In the genomic region with DNA sequence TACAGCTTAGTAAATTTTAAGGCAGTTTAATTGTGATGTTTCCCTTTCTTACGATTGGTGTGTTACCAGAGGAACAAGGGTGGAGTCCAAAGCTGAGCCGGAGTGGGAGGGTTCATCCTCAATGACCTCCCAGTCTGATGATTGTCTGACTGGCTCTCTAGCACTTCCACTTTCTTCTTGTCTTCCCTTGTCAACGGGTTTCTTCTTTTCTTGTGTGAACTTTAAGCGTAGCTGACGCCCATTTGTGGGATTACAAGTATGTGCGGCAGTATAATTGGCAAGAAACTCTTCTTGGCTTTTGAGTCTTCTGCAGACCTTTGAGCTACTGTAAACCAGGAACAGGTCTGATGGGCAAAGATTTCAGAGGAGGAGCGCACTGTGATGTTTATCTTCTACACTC, we compare ENCODE assay signal across 18 mouse cellular contexts. TPM values are rescaled to one million over a fixed set of nuclear protein-coding genes. Genes with fewer than 3 reads are reported as not detected.
DNase-seq lines count a peak whose midpoint lies in the region; ATAC-seq and TF ChIP-seq lines count a peak whose summit lies in the region.
"Had no signal": no experiment of that assay in that cellular context is flagged by ENCODE, and none has a peak within 500 bp of the region (broad histone marks: within the 10 kb centered on the region; RNA-seq: fewer than 3 reads in every experiment).

No protein-coding gene starts in this region.

- DNase-seq in R1 (ENCODE audit: low read depth, low spot score): peak; percentile 12
- DNase-seq in left cerebral cortex, adult 9 months (ENCODE audit: low spot score in 2 of 2): no peak
- DNase-seq in testis, postnatal 10 days (ENCODE audit: low spot score): no peak
- DNase-seq in spleen, postnatal 14 days (ENCODE audit: low spot score in 2 of 2): no peak
- DNase-seq: adrenal gland, adult 8-10 months; cerebellum, adult 9-10 months; layer of hippocampus, adult 9-11 months; left cerebral cortex, postnatal 4 days; liver, embryonic 13.5 days; right cerebral cortex, postnatal 14 days; thymus, postnatal 14 days had no signal

- H3K36me3 ChIP-seq in kidney, embryonic 15.5 days: peaks cover 8% of the 10 kb centered on the region; the same call in 1 of the 2 replicates
- H3K36me3 ChIP-seq: heart, embryonic 15.5 days had no signal

- H3K9me3 ChIP-seq in kidney, embryonic 15.5 days (replicated peaks): no peaks in the 10 kb centered on the region
- H3K9me3 ChIP-seq: embryonic facial prominence, embryonic 12.5 days; forebrain, embryonic 10.5 days; heart, embryonic 15.5 days; liver, embryonic 13.5 days had no signal

- no peak overlapping the region for H3K4me3 ChIP-seq in embryonic fibroblast, embryonic 13.5 days (ENCODE audit: insufficient read depth, low read length)
- H3K4me3 ChIP-seq in kidney, embryonic 15.5 days (replicated peaks): no peak overlapping the region
- H3K4me3 ChIP-seq: embryonic facial prominence, embryonic 12.5 days; forebrain, embryonic 10.5 days; heart, embryonic 15.5 days; liver, embryonic 13.5 days had no signal

- H3K4me1 ChIP-seq in embryonic fibroblast, embryonic 13.5 days (ENCODE audit: control insufficient read depth, insufficient read depth, low read length): peaks cover 8% of the 10 kb centered on the region; the same call in 1 of the 2 replicates
- peaks cover 32% of the 10 kb centered on the region for H3K4me1 ChIP-seq in kidney, embryonic 15.5 days
- H3K4me1 ChIP-seq: embryonic facial prominence, embryonic 12.5 days; liver, embryonic 13.5 days had no signal

- no peak overlapping the region for H3K9ac ChIP-seq in kidney, embryonic 15.5 days
- H3K9ac ChIP-seq: embryonic facial prominence, embryonic 12.5 days; heart, embryonic 15.5 days; hindbrain, embryonic 14.5 days; liver, embryonic 13.5 days had no signal

- no peak for TF ChIP-seq CTCF in embryonic fibroblast, embryonic 13.5 days (IDR thresholded peaks at IDR 0.05; ENCODE audit: borderline replicate concordance, insufficient read depth, low read length)

- peak overlapping the region; percentile 18; the same call in 1 of the 2 replicates for H3K27ac ChIP-seq in embryonic fibroblast, embryonic 13.5 days (ENCODE audit: insufficient read depth, low read length)
- peak overlapping the region; percentile 37; the same call in 1 of the 2 replicates for H3K27ac ChIP-seq in kidney, embryonic 15.5 days
- H3K27ac ChIP-seq: embryonic facial prominence, embryonic 12.5 days; forebrain, embryonic 10.5 days; heart, embryonic 15.5 days; hindbrain, embryonic 14.5 days; liver, embryonic 13.5 days had no signal

- no peak for TF ChIP-seq POLR2A in embryonic fibroblast, embryonic 13.5 days (IDR thresholded peaks at IDR 0.05; ENCODE audit: low read depth, low read length)

- H3K27me3 ChIP-seq in kidney, embryonic 15.5 days: peaks cover 46% of the 10 kb centered on the region
- H3K27me3 ChIP-seq: heart, embryonic 15.5 days; liver, embryonic 13.5 days had no signal

- peak; percentile 46; the same call in 1 of the 2 replicates for ATAC-seq in kidney, embryonic 15.5 days (replicated peaks; ENCODE audit: low FRiP score)
- peak; percentile 92 for ATAC-seq in monocyte, adult 5-6 weeks (replicated peaks; ENCODE audit: insufficient number of reproducible peaks, low FRiP score, low TSS enrichment, poor library complexity, severe bottlenecking)

- 64% methylated on average over 7 of the region's 7 CpGs for WGBS in kidney, embryonic 15.5 days

- no peak overlapping the region for H3K4me2 ChIP-seq in kidney, embryonic 15.5 days
- H3K4me2 ChIP-seq: embryonic facial prominence, embryonic 12.5 days; heart, embryonic 15.5 days; hindbrain, embryonic 14.5 days; liver, embryonic 13.5 days had no signal

RNA-seq across cellular contexts. Expression of a gene that starts 17.0 kb away (rescaled TPM):
- 47.0 and 68.6 TPM in 2 replicates for polyA plus RNA-seq in embryonic fibroblast, embryonic 13.5 days (2011; ENCODE audit: insufficient read length, low read depth, missing spikeins)
- polyA plus RNA-seq in kidney, embryonic 15.5 days (2015; fragmentation: Nextera tagmentation; extraction: Ambion mirVana): 51.2 and 55.7 TPM in 2 replicates
- total RNA-seq in monocyte, adult 5-6 weeks (2017): 95.5 to 97.1 TPM (median 95.8 TPM) in 3 replicates
